Mouse (Mus musculus): Measurements from ENCODE around the gene 2200002D01Rik.
"Not testable (repeated sequence)": the region's sequence is repeated elsewhere in the genome, so short reads cannot be mapped to it uniquely, and the experiment has no call there.

2200002D01Rik gene

GRCm38 (mm10) chr7:29238019-29238967 lies 10.0 kb downstream of the 2200002D01Rik start, which contains the start of gene Yif1b:
TSS of gene Yif1b (plus strand) at chr7:29238329.
- peak; percentile 100 for DNase-seq (ENCODE audit: low read depth, low spot score)

GRCm38 (mm10) chr7:29237596-29237995 lies 10.7 kb downstream of the 2200002D01Rik start:
- not testable (repeated sequence) for DNase-seq (ENCODE audit: low read depth, low spot score)

- no peak for DNase-seq (ENCODE audit: low read depth, low spot score)
Observed at GRCm38 (mm10) chr7:29236593-29236992, 11.7 kb downstream of the 2200002D01Rik start.

- peak; percentile 68 for DNase-seq (ENCODE audit: low read depth, low spot score)
Observed at GRCm38 (mm10) chr7:29234661-29235060, 13.6 kb downstream of the 2200002D01Rik start.

- no peak for DNase-seq (ENCODE audit: low read depth, low spot score)
Observed at GRCm38 (mm10) chr7:29233745-29234144, 14.5 kb downstream of the 2200002D01Rik start.

- DNase-seq (ENCODE audit: low read depth, low spot score), result peak; percentile 30
Observed at GRCm38 (mm10) chr7:29232247-29233013, 15.8 kb downstream of the 2200002D01Rik start, which contains the start of gene Kcnk6. TSS of gene Kcnk6 (minus strand) at chr7:29232515.

- no peak for DNase-seq (ENCODE audit: low read depth, low spot score)
Observed at GRCm38 (mm10) chr7:29231517-29231916, 16.7 kb downstream of the 2200002D01Rik start.

GRCm38 (mm10) chr7:29230560-29230959 lies 17.7 kb downstream of the 2200002D01Rik start:
- DNase-seq (ENCODE audit: low read depth, low spot score), result no peak

- DNase-seq (ENCODE audit: low read depth, low spot score), result no peak
Observed at GRCm38 (mm10) chr7:29228202-29228601, 20.1 kb downstream of the 2200002D01Rik start.

GRCm38 (mm10) chr7:29225520-29225919 lies 22.7 kb downstream of the 2200002D01Rik start:
- DNase-seq (ENCODE audit: low read depth, low spot score), result no peak

- peak; percentile 51 for DNase-seq (ENCODE audit: low read depth, low spot score)
Observed at GRCm38 (mm10) chr7:29224756-29225394, 23.4 kb downstream of the 2200002D01Rik start.

GRCm38 (mm10) chr7:29214846-29215245 lies 33.4 kb downstream of the 2200002D01Rik start:
- DNase-seq (ENCODE audit: low read depth, low spot score), result peak; percentile 92

- DNase-seq (ENCODE audit: low read depth, low spot score), result peak; percentile 19
Observed at GRCm38 (mm10) chr7:29214236-29214635, 34.0 kb downstream of the 2200002D01Rik start.

GRCm38 (mm10) chr7:29213675-29214082 lies 34.6 kb downstream of the 2200002D01Rik start, which contains the start of gene Catsperg1:
TSS of gene Catsperg1 (minus strand) at chr7:29214035.
- DNase-seq (ENCODE audit: low read depth, low spot score), result peak; percentile 99

- not testable (repeated sequence) for DNase-seq (ENCODE audit: low read depth, low spot score)
Observed at GRCm38 (mm10) chr7:29212775-29213560, 35.3 kb downstream of the 2200002D01Rik start.

GRCm38 (mm10) chr7:29212199-29212765 lies 36.0 kb downstream of the 2200002D01Rik start:
- DNase-seq (ENCODE audit: low read depth, low spot score), result peak; percentile 80

GRCm38 (mm10) chr7:29211415-29212198 lies 36.7 kb downstream of the 2200002D01Rik start:
- DNase-seq (ENCODE audit: low read depth, low spot score), result peak; percentile 96

- DNase-seq (ENCODE audit: low read depth, low spot score), result peak; percentile 70
Observed at GRCm38 (mm10) chr7:29211013-29211412, 37.3 kb downstream of the 2200002D01Rik start.

GRCm38 (mm10) chr7:29202577-29202976 lies 45.7 kb downstream of the 2200002D01Rik start:
- no peak for DNase-seq (ENCODE audit: low read depth, low spot score)

Measured in ZHBTc4 (cell line).